Mouse (Mus musculus): Measurements from ENCODE around the gene Trim5. TPM values are rescaled to one million over a fixed set of nuclear protein-coding genes. Genes with fewer than 3 reads are reported as not detected.
"Not testable (repeated sequence)": the region's sequence is repeated elsewhere in the genome, so short reads cannot be mapped to it uniquely, and the experiment has no call there.

Trim5 gene
- polyA plus RNA-seq, 1 experiment from 2014 or later, result 0.21 TPM

GRCm38 (mm10) chr7:104279361-104279760 lies 8.5 kb downstream of the Trim5 start:
- not testable (repeated sequence) for H3K36me3 ChIP-seq (ENCODE audit: control insufficient read depth, insufficient read depth, low read length); H3K9ac ChIP-seq (ENCODE audit: low read depth, low read length); H3K9me3 ChIP-seq (replicated peaks; ENCODE audit: control insufficient read depth, low read length, poor library complexity, severe bottlenecking); ATAC-seq; H3K4me1 ChIP-seq (ENCODE audit: control insufficient read depth, insufficient read depth, low read length); H3K4me2 ChIP-seq (ENCODE audit: low read length); H3K27me3 ChIP-seq (ENCODE audit: control insufficient read depth, insufficient read depth, low read depth, low read length); H3K27ac ChIP-seq (ENCODE audit: low read length); H3K4me3 ChIP-seq (ENCODE audit: low read depth, low read length)
- WGBS, result 76% methylated on average over 3 of the region's 3 CpGs

GRCm38 (mm10) chr7:104265335-104265734 lies 22.6 kb downstream of the Trim5 start:
- ATAC-seq; H3K9me3 ChIP-seq (replicated peaks; ENCODE audit: control insufficient read depth, low read length, poor library complexity, severe bottlenecking); H3K27me3 ChIP-seq (ENCODE audit: control insufficient read depth, insufficient read depth, low read depth, low read length); H3K27ac ChIP-seq (ENCODE audit: low read length); H3K9ac ChIP-seq (ENCODE audit: low read depth, low read length); H3K4me1 ChIP-seq (ENCODE audit: control insufficient read depth, insufficient read depth, low read length); H3K4me2 ChIP-seq (ENCODE audit: low read length); H3K4me3 ChIP-seq (ENCODE audit: low read depth, low read length); H3K36me3 ChIP-seq (ENCODE audit: control insufficient read depth, insufficient read depth, low read length): not testable (repeated sequence)
- 90% methylated on average over 2 of the region's 5 CpGs for WGBS

- WGBS, result 93% methylated on average over 4 of the region's 4 CpGs
- H3K27ac ChIP-seq (ENCODE audit: low read length); H3K4me1 ChIP-seq (ENCODE audit: control insufficient read depth, insufficient read depth, low read length); H3K27me3 ChIP-seq (ENCODE audit: control insufficient read depth, insufficient read depth, low read depth, low read length); H3K9ac ChIP-seq (ENCODE audit: low read depth, low read length); H3K9me3 ChIP-seq (replicated peaks; ENCODE audit: control insufficient read depth, low read length, poor library complexity, severe bottlenecking); ATAC-seq; H3K36me3 ChIP-seq (ENCODE audit: control insufficient read depth, insufficient read depth, low read length); H3K4me3 ChIP-seq (ENCODE audit: low read depth, low read length); H3K4me2 ChIP-seq (ENCODE audit: low read length): not testable (repeated sequence)
Measured at GRCm38 (mm10) chr7:104260380-104260779, 27.5 kb downstream of the Trim5 start.

- ATAC-seq, result no peak; the same call in 1 of the 2 replicates
- Histone ChIP-seq H3K9me3 (replicated peaks; ENCODE audit: control insufficient read depth, low read length, poor library complexity, severe bottlenecking) (no peaks in the 10 kb centered on the region), H3K4me2 (ENCODE audit: low read length) (peak within 1 kb of the TSS; percentile 12; the same call in 1 of the 2 replicates), H3K9ac (ENCODE audit: low read depth, low read length) (no peak within 1 kb of the TSS), H3K4me3 (ENCODE audit: low read depth, low read length) (peak within 1 kb of the TSS; percentile 14; the same call in 1 of the 2 replicates), H3K36me3 (ENCODE audit: control insufficient read depth, insufficient read depth, low read length) (no peaks in the 10 kb centered on the region), H3K27ac (ENCODE audit: low read length) (no peak within 1 kb of the TSS), H3K4me1 (ENCODE audit: control insufficient read depth, insufficient read depth, low read length) (no peaks in the 10 kb centered on the region), H3K27me3 (ENCODE audit: control insufficient read depth, insufficient read depth, low read depth, low read length) (no peaks in the 10 kb centered on the region)
- WGBS, result 10% methylated on average over 12 of the region's 13 CpGs
Measured at GRCm38 (mm10) chr7:104244287-104245181, 43.4 kb downstream of the Trim5 start, which contains the start of gene Trim34a. Gene Trim34a, plus strand, starts transcription at chr7:104244457.

- Histone ChIP-seq H3K36me3 (ENCODE audit: control insufficient read depth, insufficient read depth, low read length) (no peaks in the 10 kb centered on the region), H3K4me3 (ENCODE audit: low read depth, low read length) (no peak overlapping the region), H3K4me1 (ENCODE audit: control insufficient read depth, insufficient read depth, low read length) (no peaks in the 10 kb centered on the region), H3K9me3 (replicated peaks; ENCODE audit: control insufficient read depth, low read length, poor library complexity, severe bottlenecking) (no peaks in the 10 kb centered on the region), H3K4me2 (ENCODE audit: low read length) (no peak overlapping the region), H3K9ac (ENCODE audit: low read depth, low read length) (no peak overlapping the region), H3K27me3 (ENCODE audit: control insufficient read depth, insufficient read depth, low read depth, low read length) (no peaks in the 10 kb centered on the region), H3K27ac (ENCODE audit: low read length) (no peak overlapping the region)
- whole genome bisulfite sequencing, result 59% methylated on average over 1 of the region's 1 CpGs
- no peak for ATAC-seq
Measured at GRCm38 (mm10) chr7:104243616-104244015, 44.3 kb downstream of the Trim5 start.

GRCm38 (mm10) chr7:104240857-104241256 lies 47.0 kb downstream of the Trim5 start:
- Histone ChIP-seq H3K4me2 (ENCODE audit: low read length) (no peak overlapping the region), H3K4me3 (ENCODE audit: low read depth, low read length) (no peak overlapping the region), H3K27ac (ENCODE audit: low read length) (no peak overlapping the region), H3K4me1 (ENCODE audit: control insufficient read depth, insufficient read depth, low read length) (no peaks in the 10 kb centered on the region), H3K27me3 (ENCODE audit: control insufficient read depth, insufficient read depth, low read depth, low read length) (no peaks in the 10 kb centered on the region), H3K9ac (ENCODE audit: low read depth, low read length) (no peak overlapping the region), H3K9me3 (replicated peaks; ENCODE audit: control insufficient read depth, low read length, poor library complexity, severe bottlenecking) (no peaks in the 10 kb centered on the region), H3K36me3 (ENCODE audit: control insufficient read depth, insufficient read depth, low read length) (no peaks in the 10 kb centered on the region)
- ATAC-seq, result no peak

- WGBS, result 32% methylated on average over 2 of the region's 2 CpGs
- H3K4me3 ChIP-seq (ENCODE audit: low read depth, low read length), result no peak overlapping the region
Measured at GRCm38 (mm10) chr7:104231203-104231602, 56.7 kb downstream of the Trim5 start.

GRCm38 (mm10) chr7:104218701-104219569 lies 69.0 kb downstream of the Trim5 start, which contains the start of gene Trim6:
Gene Trim6, plus strand, starts transcription at chr7:104218793.
- peak; percentile 58 for ATAC-seq
- 4% methylated on average over 37 of the region's 37 CpGs for WGBS
- H3K4me3 ChIP-seq (ENCODE audit: low read depth, low read length), result peak within 1 kb of the TSS; percentile 21
- H3K9me3 ChIP-seq (replicated peaks; ENCODE audit: control insufficient read depth, low read length, poor library complexity, severe bottlenecking), result no peaks in the 10 kb centered on the region
- H3K36me3 ChIP-seq (ENCODE audit: control insufficient read depth, insufficient read depth, low read length), result no peaks in the 10 kb centered on the region
- no peak within 1 kb of the TSS for H3K9ac ChIP-seq (ENCODE audit: low read depth, low read length)
- peaks cover 3% of the 10 kb centered on the region; the same call in 1 of the 2 replicates for H3K4me1 ChIP-seq (ENCODE audit: control insufficient read depth, insufficient read depth, low read length)
- no peak within 1 kb of the TSS for H3K27ac ChIP-seq (ENCODE audit: low read length)
- peak within 1 kb of the TSS; percentile 50 for H3K4me2 ChIP-seq (ENCODE audit: low read length)
- H3K27me3 ChIP-seq (ENCODE audit: control insufficient read depth, insufficient read depth, low read depth, low read length), result no peaks in the 10 kb centered on the region

More at GRCm38 (mm10) chr7:104231203-104231602, 56.7 kb downstream of the Trim5 start:
- no peaks in the 10 kb centered on the region for H3K36me3 ChIP-seq (ENCODE audit: control insufficient read depth, insufficient read depth, low read length)
- H3K9ac ChIP-seq (ENCODE audit: low read depth, low read length), result no peak overlapping the region
- no peaks in the 10 kb centered on the region for H3K4me1 ChIP-seq (ENCODE audit: control insufficient read depth, insufficient read depth, low read length)
- no peaks in the 10 kb centered on the region for H3K9me3 ChIP-seq (replicated peaks; ENCODE audit: control insufficient read depth, low read length, poor library complexity, severe bottlenecking)
- no peak for ATAC-seq
- H3K27ac ChIP-seq (ENCODE audit: low read length), result no peak overlapping the region
- no peak overlapping the region for H3K4me2 ChIP-seq (ENCODE audit: low read length)
- H3K27me3 ChIP-seq (ENCODE audit: control insufficient read depth, insufficient read depth, low read depth, low read length), result no peaks in the 10 kb centered on the region

Data from midbrain, embryonic 16.5 days (tissue).